Mouse (Mus musculus): ENCODE results near the gene Twnk. TPM values are rescaled to one million over a fixed set of nuclear protein-coding genes. Genes with fewer than 3 reads are reported as not detected.

The Twnk gene
- polyA plus RNA-seq, 1 experiment from 2014 or later: 27.0 TPM

- Histone ChIP-seq H3K4me3 (peak overlapping the region; percentile 82), H3K36me3 (peaks cover 26% of the 10 kb centered on the region), H3K4me1 (peaks cover 77% of the 10 kb centered on the region), H3K27ac (peak overlapping the region; percentile 99), H3K27me3 (ENCODE audit: insufficient read depth, poor library complexity, severe bottlenecking) (no peaks in the 10 kb centered on the region), H3K9me3 (no peaks in the 10 kb centered on the region)
- DNase-seq (ENCODE audit: low spot score): peak; percentile 89
- 1% methylated on average over 38 of the region's 48 CpGs for WGBS
These were observed 12.4 kb downstream of the Twnk start for GRCm38 (mm10) chr19:45017909-45018308.

GRCm38 (mm10) chr19:45018351-45018831, 12.9 kb downstream of the Twnk start:
- WGBS: 0% methylated on average over 13 of the region's 13 CpGs
- DNase-seq (ENCODE audit: low spot score): no peak
- peak overlapping the region; percentile 99 for H3K27ac ChIP-seq
- peak overlapping the region; percentile 82 for H3K4me3 ChIP-seq
- no peaks in the 10 kb centered on the region for H3K27me3 ChIP-seq (ENCODE audit: insufficient read depth, poor library complexity, severe bottlenecking)
- no peaks in the 10 kb centered on the region for H3K9me3 ChIP-seq
- H3K36me3 ChIP-seq: peaks cover 30% of the 10 kb centered on the region
- H3K4me1 ChIP-seq: peaks cover 78% of the 10 kb centered on the region

- H3K4me1 ChIP-seq: peaks cover 69% of the 10 kb centered on the region
- 56% methylated on average over 6 of the region's 6 CpGs for WGBS
- no peak for DNase-seq (ENCODE audit: low spot score)
- 0 out of 2 replicates have a peak overlapping the region, but pooled peaks have one; percentile 12 for H3K4me3 ChIP-seq
- no peaks in the 10 kb centered on the region for H3K27me3 ChIP-seq (ENCODE audit: insufficient read depth, poor library complexity, severe bottlenecking)
- H3K27ac ChIP-seq: peak overlapping the region; percentile 53
- peaks cover 49% of the 10 kb centered on the region for H3K36me3 ChIP-seq
- H3K9me3 ChIP-seq: no peaks in the 10 kb centered on the region
These were observed 14.9 kb downstream of the Twnk start for GRCm38 (mm10) chr19:45020348-45020747.

- H3K36me3 ChIP-seq: peaks cover 60% of the 10 kb centered on the region
- WGBS: 85% methylated on average over 15 of the region's 15 CpGs
- H3K4me1 ChIP-seq: peaks cover 59% of the 10 kb centered on the region
- no peaks in the 10 kb centered on the region for H3K27me3 ChIP-seq (ENCODE audit: insufficient read depth, poor library complexity, severe bottlenecking)
- no peak overlapping the region for H3K27ac ChIP-seq
- H3K9me3 ChIP-seq: no peaks in the 10 kb centered on the region
- no peak for DNase-seq (ENCODE audit: low spot score)
- H3K4me3 ChIP-seq: no peak overlapping the region
These were observed 15.9 kb downstream of the Twnk start for GRCm38 (mm10) chr19:45021362-45021761.

- Histone ChIP-seq H3K27ac (peak overlapping the region; percentile 32; the same call in 1 of the 2 replicates), H3K27me3 (ENCODE audit: insufficient read depth, poor library complexity, severe bottlenecking) (no peaks in the 10 kb centered on the region), H3K4me1 (peaks cover 45% of the 10 kb centered on the region), H3K36me3 (peaks cover 81% of the 10 kb centered on the region), H3K9me3 (no peaks in the 10 kb centered on the region), H3K4me3 (no peak overlapping the region)
- 80% methylated on average over 11 of the region's 11 CpGs for WGBS
- no peak for DNase-seq (ENCODE audit: low spot score)
These were observed 18.5 kb downstream of the Twnk start for GRCm38 (mm10) chr19:45023993-45024392.

- H3K27ac ChIP-seq: no peak overlapping the region
- H3K27me3 ChIP-seq (ENCODE audit: insufficient read depth, poor library complexity, severe bottlenecking): no peaks in the 10 kb centered on the region
- 90% methylated on average over 20 of the region's 20 CpGs for WGBS
- H3K4me1 ChIP-seq: peaks cover 40% of the 10 kb centered on the region
- no peak overlapping the region for H3K4me3 ChIP-seq
- peaks cover 81% of the 10 kb centered on the region for H3K36me3 ChIP-seq
- no peak for DNase-seq (ENCODE audit: low spot score)
- no peaks in the 10 kb centered on the region for H3K9me3 ChIP-seq
These were observed 19.3 kb downstream of the Twnk start for GRCm38 (mm10) chr19:45024775-45025174.

GRCm38 (mm10) chr19:45025937-45026568, 20.6 kb downstream of the Twnk start:
- 92% methylated on average over 37 of the region's 37 CpGs for WGBS
- no peak for DNase-seq (ENCODE audit: low spot score)
- Histone ChIP-seq H3K4me1 (peaks cover 39% of the 10 kb centered on the region), H3K27me3 (ENCODE audit: insufficient read depth, poor library complexity, severe bottlenecking) (no peaks in the 10 kb centered on the region), H3K9me3 (no peaks in the 10 kb centered on the region), H3K27ac (no peak overlapping the region), H3K36me3 (peaks cover 73% of the 10 kb centered on the region), H3K4me3 (no peak overlapping the region)

- H3K36me3 ChIP-seq: peaks cover 63% of the 10 kb centered on the region
- H3K4me3 ChIP-seq: no peak overlapping the region
- no peaks in the 10 kb centered on the region for H3K27me3 ChIP-seq (ENCODE audit: insufficient read depth, poor library complexity, severe bottlenecking)
- 78% methylated on average over 6 of the region's 6 CpGs for WGBS
- H3K4me1 ChIP-seq: peaks cover 37% of the 10 kb centered on the region
- H3K9me3 ChIP-seq: no peaks in the 10 kb centered on the region
- DNase-seq (ENCODE audit: low spot score): no peak
- no peak overlapping the region for H3K27ac ChIP-seq
These were observed 21.7 kb downstream of the Twnk start for GRCm38 (mm10) chr19:45026958-45027670.

- Histone ChIP-seq H3K4me1 (peaks cover 44% of the 10 kb centered on the region), H3K36me3 (peaks cover 55% of the 10 kb centered on the region), H3K27me3 (ENCODE audit: insufficient read depth, poor library complexity, severe bottlenecking) (no peaks in the 10 kb centered on the region), H3K9me3 (no peaks in the 10 kb centered on the region), H3K4me3 (no peak overlapping the region), H3K27ac (no peak overlapping the region; the same call in 1 of the 2 replicates)
- no peak for DNase-seq (ENCODE audit: low spot score)
- WGBS: 85% methylated on average over 6 of the region's 6 CpGs
These were observed 22.4 kb downstream of the Twnk start for GRCm38 (mm10) chr19:45027848-45028247.

GRCm38 (mm10) chr19:45028746-45029145, 23.3 kb downstream of the Twnk start:
- Histone ChIP-seq H3K36me3 (peaks cover 47% of the 10 kb centered on the region), H3K9me3 (no peaks in the 10 kb centered on the region), H3K27me3 (ENCODE audit: insufficient read depth, poor library complexity, severe bottlenecking) (no peaks in the 10 kb centered on the region), H3K4me3 (no peak overlapping the region), H3K27ac (no peak overlapping the region), H3K4me1 (peaks cover 42% of the 10 kb centered on the region)
- 54% methylated on average over 19 of the region's 19 CpGs for WGBS
- DNase-seq (ENCODE audit: low spot score): no peak

GRCm38 (mm10) chr19:45029571-45029970, 24.1 kb downstream of the Twnk start:
- no peak for DNase-seq (ENCODE audit: low spot score)
- H3K36me3 ChIP-seq: peaks cover 39% of the 10 kb centered on the region
- no peak overlapping the region for H3K27ac ChIP-seq
- H3K9me3 ChIP-seq: no peaks in the 10 kb centered on the region
- H3K4me3 ChIP-seq: no peak overlapping the region
- H3K4me1 ChIP-seq: peaks cover 37% of the 10 kb centered on the region
- 0 out of 2 replicates have a peak, but pooled peaks cover under 1% of the 10 kb centered on the region for H3K27me3 ChIP-seq (ENCODE audit: insufficient read depth, poor library complexity, severe bottlenecking)
- 45% methylated on average over 9 of the region's 9 CpGs for WGBS

GRCm38 (mm10) chr19:45030111-45030510, 24.6 kb downstream of the Twnk start:
- H3K4me3 ChIP-seq: peak overlapping the region; percentile 43; the same call in 1 of the 2 replicates
- WGBS: 27% methylated on average over 8 of the region's 8 CpGs
- H3K4me1 ChIP-seq: peaks cover 37% of the 10 kb centered on the region
- peaks cover 6% of the 10 kb centered on the region; the same call in 1 of the 2 replicates for H3K27me3 ChIP-seq (ENCODE audit: insufficient read depth, poor library complexity, severe bottlenecking)
- H3K36me3 ChIP-seq: peaks cover 34% of the 10 kb centered on the region
- peak overlapping the region; percentile 60 for H3K27ac ChIP-seq
- DNase-seq (ENCODE audit: low spot score): peak; percentile 89
- H3K9me3 ChIP-seq: no peaks in the 10 kb centered on the region
